Comparison of ENCODE assay signal across 20 mouse cellular contexts in the genomic region with DNA sequence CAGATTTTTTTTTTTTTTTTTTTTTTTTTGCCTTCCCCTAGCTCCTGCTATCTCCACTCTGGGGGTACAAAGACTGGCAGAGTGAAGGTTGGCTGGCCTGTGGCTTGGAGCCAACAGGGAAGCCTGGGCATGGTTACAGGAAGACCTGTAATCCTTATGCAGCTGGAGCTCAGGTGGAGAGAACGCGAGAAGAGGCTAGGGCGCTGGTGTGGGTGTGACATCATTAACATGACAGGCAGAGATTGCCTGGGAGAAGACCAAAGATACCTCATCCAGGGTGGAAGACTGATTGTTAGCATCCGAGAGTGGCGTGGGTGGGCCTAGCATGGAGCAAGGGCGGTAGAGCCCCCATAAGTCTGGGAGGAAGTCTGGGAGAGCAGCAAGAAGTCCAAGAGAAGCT. TPM values are rescaled to one million over a fixed set of nuclear protein-coding genes. Genes with fewer than 3 reads are reported as not detected.
A peak's percentile ranks its signal among the peaks of the same experiment; 100 is the strongest.
DNase-seq lines count a peak whose midpoint lies in the region; ATAC-seq lines count a peak whose summit lies in the region.
"Had no signal": no experiment of that assay in that cellular context is flagged by ENCODE, and none has a peak within 500 bp of the region (broad histone marks: within the 10 kb centered on the region; RNA-seq: fewer than 3 reads in every experiment).

No protein-coding gene starts in this region.

- peaks cover 22% of the 10 kb centered on the region for H3K4me1 ChIP-seq in kidney, embryonic 14.5 days (ENCODE audit: control insufficient read depth, insufficient read depth, low read length)
- H3K4me1 ChIP-seq in stomach, embryonic 15.5 days, result peaks cover 27% of the 10 kb centered on the region
- peaks cover 45% of the 10 kb centered on the region for H3K4me1 ChIP-seq in hindbrain, embryonic 10.5 days (replicated peaks)

- no peaks in the 10 kb centered on the region for H3K36me3 ChIP-seq in kidney, embryonic 14.5 days (ENCODE audit: control insufficient read depth, insufficient read depth, low read length)
- H3K36me3 ChIP-seq in stomach, embryonic 15.5 days, result no peaks in the 10 kb centered on the region
- H3K36me3 ChIP-seq in hindbrain, embryonic 10.5 days, result 0 out of 2 replicates have a peak, but pooled peaks cover 3% of the 10 kb centered on the region

- no peak overlapping the region for H3K4me3 ChIP-seq in kidney, embryonic 14.5 days (ENCODE audit: low read length)
- H3K4me3 ChIP-seq in stomach, embryonic 15.5 days (replicated peaks), result no peak overlapping the region
- no peak overlapping the region for H3K4me3 ChIP-seq in hindbrain, embryonic 10.5 days
- H3K4me3 ChIP-seq: neural tube, embryonic 13.5 days had no signal

- H3K9me3 ChIP-seq in kidney, embryonic 14.5 days (ENCODE audit: control insufficient read depth, low read length), result no peaks in the 10 kb centered on the region
- no peaks in the 10 kb centered on the region for H3K9me3 ChIP-seq in stomach, embryonic 15.5 days
- H3K9me3 ChIP-seq in hindbrain, embryonic 10.5 days, result no peaks in the 10 kb centered on the region
- H3K9me3 ChIP-seq: G1E; neural tube, embryonic 13.5 days had no signal

- H3K9ac ChIP-seq in kidney, embryonic 14.5 days (ENCODE audit: low read depth, low read length), result no peak overlapping the region
- no peak overlapping the region for H3K9ac ChIP-seq in stomach, embryonic 15.5 days
- H3K9ac ChIP-seq: hindbrain, embryonic 14.5 days; liver, postnatal 0 days; neural tube, embryonic 13.5 days had no signal

- H3K27me3 ChIP-seq in kidney, embryonic 14.5 days (ENCODE audit: control insufficient read depth, insufficient read depth, low read length), result peaks cover 35% of the 10 kb centered on the region
- H3K27me3 ChIP-seq in stomach, embryonic 15.5 days (replicated peaks), result peaks cover 18% of the 10 kb centered on the region; the same call in 1 of the 2 replicates
- H3K27me3 ChIP-seq in hindbrain, embryonic 10.5 days (ENCODE audit: insufficient read depth, poor library complexity, severe bottlenecking), result peaks cover 79% of the 10 kb centered on the region

- 81% methylated on average over 6 of the region's 6 CpGs for WGBS in kidney, embryonic 14.5 days
- whole genome bisulfite sequencing in stomach, embryonic 15.5 days, result 77% methylated on average over 6 of the region's 6 CpGs
- 81% methylated on average over 6 of the region's 6 CpGs for WGBS in hindbrain, embryonic 10.5 days

- H3K4me2 ChIP-seq in kidney, embryonic 14.5 days (replicated peaks; ENCODE audit: low read depth, low read length), result no peak overlapping the region
- no peak overlapping the region for H3K4me2 ChIP-seq in stomach, embryonic 15.5 days
- H3K4me2 ChIP-seq: heart, embryonic 11.5 days; hindbrain, embryonic 14.5 days; neural tube, embryonic 13.5 days had no signal

- no peak for ATAC-seq in kidney, embryonic 14.5 days (ENCODE audit: low FRiP score, low TSS enrichment)
- ATAC-seq in stomach, embryonic 15.5 days (ENCODE audit: insufficient read depth, low FRiP score, low read depth), result no peak
- no peak for ATAC-seq in CD4-positive, CD25-positive, alpha-beta regulatory T cell, adult 4 months
- ATAC-seq: liver, postnatal 0 days had no signal

- H3K27ac ChIP-seq in kidney, embryonic 14.5 days (ENCODE audit: low read depth, low read length), result no peak overlapping the region
- H3K27ac ChIP-seq in stomach, embryonic 15.5 days, result peak overlapping the region; percentile 85
- no peak overlapping the region for H3K27ac ChIP-seq in hindbrain, embryonic 10.5 days
- H3K27ac ChIP-seq: hindbrain, embryonic 14.5 days; neural tube, embryonic 13.5 days had no signal

- peak; percentile 69 for DNase-seq in kidney, adult 11 months
- DNase-seq in ZHBTc4 (ENCODE audit: low read depth, low spot score), result peak; percentile 49
- DNase-seq in kidney, adult 9 months, result peak; percentile 56
- no peak for DNase-seq in adrenal gland, postnatal 14 days
- DNase-seq in hindbrain, embryonic 10.5 days (ENCODE audit: low spot score), result no peak
- DNase-seq: adrenal gland, adult 2 months; B cell, adult 2 months; heart, postnatal 14 days; liver; liver, postnatal 0 days; lung, postnatal 14 days; right cerebral cortex, postnatal 25 days; thymus, adult 2 months had no signal

RNA-seq across cellular contexts. Expression of gene Lzts3, which starts 3.3 kb away (rescaled TPM):
- 3.7 and 4.7 TPM in 2 replicates for polyA plus RNA-seq in kidney, embryonic 14.5 days (2014; fragmentation: Nextera tagmentation; extraction: Ambion mirVana)
- polyA plus RNA-seq in stomach, embryonic 15.5 days (2015; fragmentation: Nextera tagmentation; extraction: Ambion mirVana), result 9.9 and 11.9 TPM in 2 replicates
- 9.5 and 11.1 TPM in 2 replicates for total RNA-seq in adrenal gland, postnatal 14 days (2021)
- polyA plus RNA-seq in CD4-positive, CD25-positive, alpha-beta regulatory T cell, adult 4 months (2017; shearing (Covaris generic)), result under 1 TPM; 0.15 to 0.35 TPM
- 3.2 and 4.3 TPM in 2 replicates for polyA plus RNA-seq in hindbrain, embryonic 10.5 days (2016; fragmentation: Nextera tagmentation; extraction: Ambion mirVana)

RNA-seq across cellular contexts. Expression of gene Ubox5, which starts 9.4 kb away (rescaled TPM):
- polyA plus RNA-seq in kidney, embryonic 14.5 days (2014; fragmentation: Nextera tagmentation; extraction: Ambion mirVana), result 13.0 and 16.2 TPM in 2 replicates
- 10.4 and 11.4 TPM in 2 replicates for polyA plus RNA-seq in stomach, embryonic 15.5 days (2015; fragmentation: Nextera tagmentation; extraction: Ambion mirVana)
- 5.1 and 5.6 TPM in 2 replicates for total RNA-seq in adrenal gland, postnatal 14 days (2021)
- polyA plus RNA-seq in CD4-positive, CD25-positive, alpha-beta regulatory T cell, adult 4 months (2017; shearing (Covaris generic)), result 10 to 100 TPM in 1 of 2 experiments, 1 to 10 TPM in 1; 8.4 to 14.8 TPM
- polyA plus RNA-seq in hindbrain, embryonic 10.5 days (2016; fragmentation: Nextera tagmentation; extraction: Ambion mirVana), result 19.4 and 19.8 TPM in 2 replicates

RNA-seq across cellular contexts. Expression of gene Fastkd5, which starts 9.4 kb away (rescaled TPM):
- polyA plus RNA-seq in kidney, embryonic 14.5 days (2014; fragmentation: Nextera tagmentation; extraction: Ambion mirVana), result 9.8 and 22.5 TPM in 2 replicates
- polyA plus RNA-seq in stomach, embryonic 15.5 days (2015; fragmentation: Nextera tagmentation; extraction: Ambion mirVana), result 13.6 and 15.2 TPM in 2 replicates
- total RNA-seq in adrenal gland, postnatal 14 days (2021), result 13.4 and 14.0 TPM in 2 replicates
- 10 to 100 TPM; 12.0 to 12.5 TPM for polyA plus RNA-seq in CD4-positive, CD25-positive, alpha-beta regulatory T cell, adult 4 months (2017; shearing (Covaris generic))
- 17.7 and 19.5 TPM in 2 replicates for polyA plus RNA-seq in hindbrain, embryonic 10.5 days (2016; fragmentation: Nextera tagmentation; extraction: Ambion mirVana)

RNA-seq across cellular contexts. Expression of gene Ddrgk1, which starts 25.2 kb away (rescaled TPM):
- 53.5 and 55.2 TPM in 2 replicates for polyA plus RNA-seq in kidney, embryonic 14.5 days (2014; fragmentation: Nextera tagmentation; extraction: Ambion mirVana)
- polyA plus RNA-seq in stomach, embryonic 15.5 days (2015; fragmentation: Nextera tagmentation; extraction: Ambion mirVana), result 70.3 and 71.6 TPM in 2 replicates
- total RNA-seq in adrenal gland, postnatal 14 days (2021), result 137 and 148 TPM in 2 replicates
- polyA plus RNA-seq in CD4-positive, CD25-positive, alpha-beta regulatory T cell, adult 4 months (2017; shearing (Covaris generic)), result 100 to 1,000 TPM; 121 to 145 TPM
- 47.1 and 50.7 TPM in 2 replicates for polyA plus RNA-seq in hindbrain, embryonic 10.5 days (2016; fragmentation: Nextera tagmentation; extraction: Ambion mirVana)

RNA-seq across cellular contexts. Expression of gene Itpa, which starts 28.1 kb away (rescaled TPM):
- polyA plus RNA-seq in kidney, embryonic 14.5 days (2014; fragmentation: Nextera tagmentation; extraction: Ambion mirVana), result 120 and 121 TPM in 2 replicates
- polyA plus RNA-seq in stomach, embryonic 15.5 days (2015; fragmentation: Nextera tagmentation; extraction: Ambion mirVana), result 76.6 and 89.1 TPM in 2 replicates
- total RNA-seq in adrenal gland, postnatal 14 days (2021), result 27.0 and 28.9 TPM in 2 replicates
- polyA plus RNA-seq in CD4-positive, CD25-positive, alpha-beta regulatory T cell, adult 4 months (2017; shearing (Covaris generic)), result 10 to 100 TPM; 43.6 to 49.7 TPM
- polyA plus RNA-seq in hindbrain, embryonic 10.5 days (2016; fragmentation: Nextera tagmentation; extraction: Ambion mirVana), result 148 and 151 TPM in 2 replicates

Comparison
In these comparisons a context has a peak if more than half of its experiments do, and no peak if none do; other contexts are left out.
1. DNase-seq: peak in kidney, adult 11 months (single experiment), ZHBTc4 (single experiment) and kidney, adult 9 months (single experiment); none in adrenal gland, postnatal 14 days (single experiment) and hindbrain, embryonic 10.5 days (single experiment).